Mouse (Mus musculus) liver, embryonic 11.5 days (tissue): ENCODE measurements around the gene Ttbk1. TPM values are rescaled to one million over a fixed set of nuclear protein-coding genes. Genes with fewer than 3 reads are reported as not detected.

Experiments
- ATAC-seq: fragments of 200-750 bp; cut with Nextera tagmentation; replicated peaks from 2 replicates; pipeline ENCODE4 v1.8.0; 2017; ENCODE audit warnings: moderate number of reproducible peaks, mild to moderate bottlenecking, moderate TSS enrichment, moderate library complexity; ENCODE audit not compliant: low FRiP score
- DNase-seq: peaks from one replicate; pipeline ENCODE4 v3.0.0-alpha.2; 2017; ENCODE audit warnings: low spot score
- H3K27ac ChIP-seq: fragments of 300-500 bp; sonication (generic); 2 replicates; pipeline ENCODE4 v1.5.1; 2014; ENCODE audit warnings: mild to moderate bottlenecking, low read depth, low read length, control low read depth
- H3K27me3 ChIP-seq: fragments of 300-500 bp; sonication (generic); replicated peaks from 2 replicates; pipeline ENCODE4 v1.6.1; 2014; ENCODE audit warnings: low read length, mixed read lengths; ENCODE audit not compliant: control insufficient read depth, insufficient read depth
- H3K36me3 ChIP-seq: fragments of 300-500 bp; sonication (generic); 2 replicates; pipeline ENCODE4 v1.6.1; 2014; ENCODE audit warnings: mild to moderate bottlenecking, low read length, moderate library complexity, mixed read lengths; ENCODE audit not compliant: control insufficient read depth, insufficient read depth
- H3K4me1 ChIP-seq: fragments of 300-500 bp; sonication (generic); replicated peaks from 2 replicates; pipeline ENCODE4 v1.6.1; 2014; ENCODE audit warnings: low read length, mixed read lengths; ENCODE audit not compliant: control insufficient read depth, insufficient read depth
- H3K4me2 ChIP-seq: fragments of 300-500 bp; sonication (generic); 2 replicates; pipeline ENCODE4 v1.6.1; 2014; ENCODE audit warnings: mild to moderate bottlenecking, control low read depth, moderate library complexity
- H3K4me3 ChIP-seq: fragments of 300-500 bp; sonication (generic); 2 replicates; pipeline ENCODE4 v1.5.1; 2014; ENCODE audit warnings: low read depth, low read length, control low read depth
- H3K9ac ChIP-seq: fragments of 300-500 bp; sonication (generic); 2 replicates; pipeline ENCODE4 v1.6.1; 2014; ENCODE audit warnings: low read depth, low read length, control low read depth
- H3K9me3 ChIP-seq: fragments of 300-500 bp; sonication (generic); 2 replicates; pipeline ENCODE4 v1.6.1; 2016; ENCODE audit warnings: low read length, inconsistent platforms, mixed read lengths; ENCODE audit not compliant: control insufficient read depth
- WGBS: fragments of 180-500 bp; shearing (Covaris S2); extraction: QIAGEN DNeasy Blood & Tissue Kit; methylation state at CpG from one replicate; pipeline ENCODE4 v1.1.7; 2014; 5-methylcytosine and 5-hydroxymethylcytosine counted together
- polyA plus RNA-seq: library from polyadenylated mRNA; unstranded; fragments of >200 nt; fragmentation: Nextera tagmentation; extraction: Ambion mirVana; gene quantifications from 2 replicates; pipeline ENCODE4 v1.2.1, GENCODE M21; 2014

The Ttbk1 gene
- polyA plus RNA-seq, 1 experiment from 2014 or later = 0.07 TPM

DNA sequence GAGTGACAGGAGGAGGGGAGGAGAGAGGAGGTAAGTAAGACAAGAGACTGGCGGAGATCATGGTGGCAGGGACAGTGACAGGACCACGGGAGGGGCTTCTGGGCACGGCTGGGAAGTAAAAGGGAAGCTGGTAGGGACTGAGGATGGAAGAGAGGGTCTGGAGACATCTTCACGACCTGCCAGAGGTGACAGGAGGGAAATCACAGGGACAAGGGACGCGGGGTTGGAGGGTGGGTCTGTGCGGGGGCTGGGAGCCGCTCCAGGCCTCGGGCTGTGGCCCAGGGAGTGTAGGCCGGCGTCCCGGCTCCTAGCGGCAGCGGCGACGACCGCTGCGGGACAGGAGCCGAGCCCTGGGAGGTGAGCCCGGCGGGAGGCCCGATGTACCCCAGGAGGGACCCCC lies 480 bp downstream of the Ttbk1 start:
- DNase-seq = no peak
- no peaks in the 10 kb centered on the region for H3K36me3 ChIP-seq
- peaks cover 3% of the 10 kb centered on the region; the same call in 1 of the 2 replicates for H3K4me1 ChIP-seq
- no peak for ATAC-seq
- no peaks in the 10 kb centered on the region for H3K9me3 ChIP-seq
- no peak overlapping the region for H3K9ac ChIP-seq
- peak overlapping the region; percentile 57 for H3K4me2 ChIP-seq
- peaks cover 74% of the 10 kb centered on the region for H3K27me3 ChIP-seq
- no peak overlapping the region for H3K27ac ChIP-seq
- 6% methylated on average over 19 of the region's 22 CpGs for WGBS
- peak overlapping the region; percentile 38 for H3K4me3 ChIP-seq

DNA sequence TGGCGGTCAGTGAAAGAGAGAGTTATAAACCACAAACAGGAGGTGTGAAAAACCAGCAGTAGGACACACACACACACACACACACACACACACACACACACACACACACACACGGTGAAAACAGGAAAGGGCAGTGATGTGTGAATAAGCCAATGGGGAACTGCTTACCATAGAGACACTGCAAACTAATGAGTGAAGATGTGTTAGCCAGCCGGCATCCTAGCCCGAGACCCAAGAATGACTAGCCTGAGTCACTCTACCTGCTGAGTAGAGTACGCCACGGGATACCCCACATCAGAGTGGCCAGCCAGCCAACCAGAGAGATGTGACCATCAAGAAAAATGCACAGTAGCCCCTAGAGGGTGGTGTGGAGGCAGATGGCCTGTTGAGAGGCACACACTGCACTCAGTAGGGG lies 3.0 kb downstream of the Ttbk1 start:
- H3K27me3 ChIP-seq = peaks cover 73% of the 10 kb centered on the region
- ATAC-seq (no peak), DNase-seq (no peak)
- no peaks in the 10 kb centered on the region for H3K9me3 ChIP-seq
- H3K4me1 ChIP-seq = peaks cover 3% of the 10 kb centered on the region; the same call in 1 of the 2 replicates
- 10% methylated on average over 6 of the region's 6 CpGs for WGBS
- peak overlapping the region; percentile 47; the same call in 1 of the 2 replicates for H3K9ac ChIP-seq
- peak overlapping the region; percentile 39 for H3K4me3 ChIP-seq
- no peaks in the 10 kb centered on the region for H3K36me3 ChIP-seq
- H3K27ac ChIP-seq = no peak overlapping the region
- peak overlapping the region; percentile 68 for H3K4me2 ChIP-seq

DNA sequence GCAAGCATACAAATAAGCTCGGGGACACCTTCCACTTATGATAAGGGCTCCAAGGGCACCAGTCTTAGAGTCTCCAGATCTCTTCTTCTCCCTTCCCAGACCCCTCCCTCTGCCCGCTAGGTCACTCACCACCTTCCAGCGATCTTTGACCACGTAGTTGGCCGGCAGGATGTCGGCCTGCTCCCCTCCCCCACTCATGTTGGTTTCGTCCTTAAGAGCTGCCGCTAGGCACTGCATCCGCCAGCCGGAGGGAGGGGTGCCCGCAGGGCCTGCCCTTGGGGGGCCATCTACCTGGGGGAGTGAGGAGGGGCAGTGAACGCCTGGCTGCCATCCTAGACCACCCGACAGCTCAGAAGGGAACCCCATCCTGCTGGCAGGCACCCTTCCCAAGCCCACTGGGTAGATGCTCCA lies 3.4 kb downstream of the Ttbk1 start:
- Histone ChIP-seq H3K27ac (no peak overlapping the region), H3K4me1 (peaks cover 3% of the 10 kb centered on the region; the same call in 1 of the 2 replicates), H3K9ac (peak overlapping the region; percentile 47), H3K27me3 (peaks cover 71% of the 10 kb centered on the region), H3K4me3 (peak overlapping the region; percentile 39), H3K9me3 (no peaks in the 10 kb centered on the region), H3K36me3 (no peaks in the 10 kb centered on the region), H3K4me2 (peak overlapping the region; percentile 68)
- ATAC-seq = no peak
- no peak for DNase-seq
- WGBS = 2% methylated on average over 13 of the region's 13 CpGs

DNA sequence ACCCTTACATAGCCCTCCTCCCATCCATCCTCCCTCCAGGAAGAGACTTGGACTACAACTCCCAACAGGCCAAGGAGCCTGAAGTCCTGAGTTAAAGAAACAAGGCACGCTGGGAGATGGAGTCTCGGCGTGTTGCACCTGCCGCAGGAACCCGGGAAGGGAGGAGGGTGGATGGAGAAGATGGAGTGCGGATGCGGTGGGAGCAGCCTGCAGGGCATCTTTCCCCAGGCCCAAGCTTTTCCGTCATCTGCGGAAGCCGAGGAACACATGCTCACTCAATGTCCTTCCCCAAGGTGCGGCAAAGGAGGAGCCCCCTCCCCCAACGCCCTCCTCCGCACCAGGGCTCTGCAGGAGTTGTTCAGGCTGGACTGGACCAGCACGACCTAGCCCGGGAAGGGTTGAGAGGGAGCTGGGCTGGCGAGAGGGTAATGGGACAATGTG lies 3.9 kb downstream of the Ttbk1 start:
- Histone ChIP-seq H3K27me3 (peaks cover 70% of the 10 kb centered on the region), H3K9me3 (no peaks in the 10 kb centered on the region), H3K36me3 (no peaks in the 10 kb centered on the region), H3K4me1 (peaks cover 3% of the 10 kb centered on the region; the same call in 1 of the 2 replicates), H3K27ac (no peak overlapping the region), H3K4me2 (peak overlapping the region; percentile 68), H3K9ac (no peak overlapping the region; the same call in 1 of the 2 replicates), H3K4me3 (peak overlapping the region; percentile 39)
- WGBS = 2% methylated on average over 16 of the region's 16 CpGs
- ATAC-seq (no peak; the same call in 1 of the 2 replicates), DNase-seq (no peak)

DNA sequence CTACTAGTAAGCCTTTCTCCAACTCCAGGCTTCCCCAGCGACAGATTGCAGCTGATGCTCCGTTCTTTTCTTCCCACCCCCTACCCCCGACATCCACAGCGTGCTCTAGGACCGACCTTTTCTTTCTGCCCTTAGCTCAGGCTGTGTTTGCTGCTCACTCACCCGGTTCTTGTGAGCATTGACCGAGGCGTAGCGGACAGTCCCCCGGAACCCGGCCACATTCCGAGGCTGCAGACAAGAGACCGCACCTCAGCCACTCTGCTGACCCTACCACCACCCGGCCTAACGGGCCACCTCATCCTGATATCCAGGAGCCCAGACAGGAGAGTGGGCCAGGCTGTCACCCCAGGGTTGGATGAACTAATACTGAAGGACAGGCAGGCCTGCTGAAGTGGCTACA lies 10.2 kb downstream of the Ttbk1 start:
- Histone ChIP-seq H3K27me3 (peaks cover 14% of the 10 kb centered on the region), H3K9me3 (no peaks in the 10 kb centered on the region), H3K4me3 (no peak overlapping the region), H3K9ac (no peak overlapping the region), H3K4me1 (no peaks in the 10 kb centered on the region), H3K27ac (no peak overlapping the region), H3K36me3 (no peaks in the 10 kb centered on the region), H3K4me2 (no peak overlapping the region)
- DNase-seq (no peak), ATAC-seq (no peak)
- 88% methylated on average over 15 of the region's 15 CpGs for WGBS

DNA sequence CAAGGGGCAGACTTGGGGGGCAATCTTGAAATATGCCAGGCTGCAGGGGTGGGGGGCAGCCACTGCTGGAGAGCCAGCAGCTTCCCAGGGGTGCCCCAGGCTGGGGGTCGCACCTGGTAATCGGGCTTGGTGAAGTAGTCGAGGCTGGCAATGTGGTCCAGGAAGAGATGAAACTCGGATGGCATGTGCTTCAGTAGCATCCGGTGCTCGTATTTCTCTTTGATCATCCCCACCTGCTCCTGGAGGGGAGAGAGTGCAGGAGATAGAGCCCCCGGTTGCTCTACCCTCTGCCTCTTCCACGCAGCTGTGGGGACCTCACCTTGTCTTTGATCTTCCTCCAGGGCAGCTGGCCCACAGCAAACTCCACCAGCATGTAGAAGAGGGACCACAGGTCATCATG lies 10.9 kb downstream of the Ttbk1 start:
- H3K36me3 ChIP-seq = no peaks in the 10 kb centered on the region
- no peak overlapping the region for H3K9ac ChIP-seq
- ATAC-seq (no peak), DNase-seq (no peak)
- H3K4me3 ChIP-seq = no peak overlapping the region
- no peak overlapping the region for H3K27ac ChIP-seq
- no peaks in the 10 kb centered on the region for H3K9me3 ChIP-seq
- H3K4me1 ChIP-seq = no peaks in the 10 kb centered on the region
- peaks cover 9% of the 10 kb centered on the region for H3K27me3 ChIP-seq
- WGBS = 70% methylated on average over 8 of the region's 8 CpGs
- no peak overlapping the region for H3K4me2 ChIP-seq

DNA sequence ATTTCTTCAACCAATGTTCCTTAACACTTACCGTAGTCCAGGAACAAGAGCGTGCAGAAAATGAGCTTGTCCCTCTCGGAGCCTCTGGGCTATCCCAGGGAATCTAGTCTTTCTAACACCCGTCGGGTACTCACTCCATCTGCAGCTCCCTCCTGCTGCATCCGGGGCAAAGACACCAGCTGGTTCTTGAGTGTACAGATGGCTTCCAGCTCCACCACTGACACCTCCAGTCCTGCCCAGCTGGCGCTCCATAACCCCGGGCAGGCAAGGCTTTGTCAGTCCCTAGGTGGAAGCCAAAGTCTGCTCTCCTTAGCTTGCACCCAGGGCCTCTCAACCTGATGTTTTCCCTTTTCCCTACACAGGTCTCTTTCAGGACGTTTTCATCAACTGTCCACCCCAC lies 19.6 kb downstream of the Ttbk1 start:
- Histone ChIP-seq H3K4me2 (no peak overlapping the region), H3K27ac (no peak overlapping the region), H3K4me3 (no peak overlapping the region), H3K9me3 (no peaks in the 10 kb centered on the region), H3K9ac (no peak overlapping the region), H3K27me3 (no peaks in the 10 kb centered on the region; the same call in 1 of the 2 replicates), H3K4me1 (peaks cover 3% of the 10 kb centered on the region; the same call in 1 of the 2 replicates), H3K36me3 (no peaks in the 10 kb centered on the region)
- no peak for DNase-seq
- no peak for ATAC-seq
- 75% methylated on average over 9 of the region's 9 CpGs for whole genome bisulfite sequencing

DNA sequence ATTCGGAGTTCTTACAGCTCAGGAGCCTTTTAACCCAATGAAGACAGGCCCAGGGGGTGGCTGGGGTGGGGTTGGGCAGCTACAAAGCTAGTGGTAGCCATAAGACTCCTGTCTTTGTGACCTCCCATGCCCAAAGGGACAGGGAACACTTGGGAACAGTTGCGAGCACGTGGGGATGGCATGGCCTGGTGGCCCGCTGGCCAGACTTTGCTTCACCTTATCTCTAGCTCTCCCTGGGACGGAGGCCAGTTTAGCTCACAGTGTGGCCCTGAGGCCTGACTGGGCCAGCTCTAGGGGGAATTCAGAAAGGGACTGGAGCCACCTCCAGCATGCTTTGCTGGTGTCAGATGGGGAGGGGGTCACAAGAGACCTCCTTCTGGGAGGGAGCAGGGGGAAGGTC lies 25.2 kb downstream of the Ttbk1 start:
- DNase-seq = no peak
- WGBS = 61% methylated on average over 5 of the region's 5 CpGs
- no peak for ATAC-seq
- Histone ChIP-seq H3K36me3 (no peaks in the 10 kb centered on the region), H3K4me2 (no peak overlapping the region), H3K4me3 (no peak overlapping the region), H3K4me1 (peaks cover 3% of the 10 kb centered on the region; the same call in 1 of the 2 replicates), H3K27ac (no peak overlapping the region), H3K9me3 (no peaks in the 10 kb centered on the region), H3K27me3 (peaks cover 43% of the 10 kb centered on the region), H3K9ac (no peak overlapping the region)

DNA sequence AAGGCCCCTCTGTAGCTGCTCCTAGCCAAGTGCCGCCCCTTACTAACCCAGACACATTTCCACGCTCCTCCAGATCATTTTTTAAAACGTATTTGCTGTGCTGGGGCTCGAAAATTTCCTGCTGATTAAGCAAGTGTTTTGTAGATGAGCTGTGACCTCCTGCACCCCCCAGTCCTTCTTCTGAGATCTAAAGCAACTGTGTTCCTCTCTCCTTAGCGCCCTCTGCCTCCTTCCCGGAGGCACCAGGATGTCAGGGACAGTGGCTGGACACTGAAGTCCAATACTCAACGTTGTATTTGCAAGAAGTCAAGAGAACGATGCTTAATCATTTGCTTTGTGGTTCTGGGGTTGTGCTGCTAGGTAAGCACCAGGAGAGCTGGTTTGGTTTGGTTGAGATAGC lies 26.1 kb downstream of the Ttbk1 start:
- Histone ChIP-seq H3K4me2 (peak overlapping the region; percentile 65), H3K4me3 (peak overlapping the region; percentile 27), H3K27me3 (peaks cover 50% of the 10 kb centered on the region), H3K9ac (no peak overlapping the region), H3K36me3 (no peaks in the 10 kb centered on the region), H3K4me1 (peaks cover 3% of the 10 kb centered on the region; the same call in 1 of the 2 replicates), H3K9me3 (no peaks in the 10 kb centered on the region), H3K27ac (no peak overlapping the region)
- DNase-seq = no peak
- WGBS = 12% methylated on average over 8 of the region's 8 CpGs
- ATAC-seq = no peak
